In the genomic region with DNA sequence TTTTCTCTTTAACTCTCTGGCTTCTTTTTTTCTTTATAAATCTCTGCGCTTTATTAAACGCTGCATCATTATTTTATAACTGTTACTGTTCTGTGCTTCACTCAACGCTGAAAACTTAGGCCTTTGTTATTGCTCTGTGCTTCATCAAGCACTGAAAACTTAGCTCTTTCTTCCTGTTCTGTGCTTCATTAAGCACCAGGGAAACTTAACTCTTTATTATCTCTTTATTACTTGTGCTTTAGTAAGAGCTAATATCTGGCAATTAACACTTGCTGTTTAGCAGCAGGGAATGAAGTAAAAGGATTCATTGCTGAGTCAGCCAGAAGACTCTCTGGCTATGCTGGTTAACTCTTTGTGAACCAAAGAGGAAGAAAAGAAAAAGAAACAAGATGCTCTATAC, we compare ENCODE assay signal across 17 mouse cellular contexts. TPM values are rescaled to one million over a fixed set of nuclear protein-coding genes. Genes with fewer than 3 reads are reported as not detected.
DNase-seq lines count a peak whose midpoint lies in the region; ATAC-seq and TF ChIP-seq lines count a peak whose summit lies in the region.
"Had no signal": no experiment of that assay in that cellular context is flagged by ENCODE, and none has a peak within 500 bp of the region (broad histone marks: within the 10 kb centered on the region; RNA-seq: fewer than 3 reads in every experiment).

No protein-coding gene starts in this region.

- intact Hi-C loops in heart, postnatal 25 days (cut with DNase I), result no loop called here

- H3K9ac ChIP-seq in kidney, embryonic 16.5 days (replicated peaks; ENCODE audit: low read length), result no peak overlapping the region
- no peak overlapping the region for H3K9ac ChIP-seq in embryonic facial prominence, embryonic 13.5 days
- no peak overlapping the region for H3K9ac ChIP-seq in forebrain, embryonic 15.5 days (replicated peaks)
- no peak overlapping the region for H3K9ac ChIP-seq in neural tube, embryonic 14.5 days (replicated peaks; ENCODE audit: low read depth, low read length)
- H3K9ac ChIP-seq: liver, embryonic 12.5 days had no signal

- no peak overlapping the region for H3K4me2 ChIP-seq in kidney, embryonic 16.5 days (replicated peaks; ENCODE audit: low read depth, low read length)
- no peak overlapping the region for H3K4me2 ChIP-seq in embryonic facial prominence, embryonic 13.5 days
- H3K4me2 ChIP-seq in forebrain, embryonic 15.5 days (replicated peaks), result no peak overlapping the region
- H3K4me2 ChIP-seq in neural tube, embryonic 14.5 days (ENCODE audit: low read depth, low read length), result no peak overlapping the region
- H3K4me2 ChIP-seq: liver, embryonic 12.5 days had no signal

- peaks cover 16% of the 10 kb centered on the region for H3K4me1 ChIP-seq in kidney, embryonic 16.5 days (ENCODE audit: insufficient read depth, low read length)
- peaks cover 7% of the 10 kb centered on the region; the same call in 1 of the 2 replicates for H3K4me1 ChIP-seq in embryonic facial prominence, embryonic 13.5 days
- H3K4me1 ChIP-seq in forebrain, embryonic 15.5 days, result peaks cover 15% of the 10 kb centered on the region
- H3K4me1 ChIP-seq in neural tube, embryonic 14.5 days (ENCODE audit: control insufficient read depth, insufficient read depth, low read length), result peaks cover 13% of the 10 kb centered on the region
- H3K4me1 ChIP-seq in lung, adult 2 months (ENCODE audit: control insufficient read depth, insufficient read depth, low read length), result no peaks in the 10 kb centered on the region
- H3K4me1 ChIP-seq: liver, embryonic 12.5 days; megakaryocyte, embryonic 14.5 days had no signal

- no peaks in the 10 kb centered on the region for H3K9me3 ChIP-seq in kidney, embryonic 16.5 days (ENCODE audit: low read length)
- H3K9me3 ChIP-seq in embryonic facial prominence, embryonic 13.5 days, result no peaks in the 10 kb centered on the region
- no peaks in the 10 kb centered on the region for H3K9me3 ChIP-seq in forebrain, embryonic 15.5 days
- H3K9me3 ChIP-seq in neural tube, embryonic 14.5 days (ENCODE audit: control insufficient read depth, low read length), result no peaks in the 10 kb centered on the region
- H3K9me3 ChIP-seq: liver, embryonic 12.5 days; megakaryocyte, embryonic 14.5 days had no signal

- TF ChIP-seq POLR2A in lung, adult 2 months (IDR thresholded peaks at IDR 0.05; ENCODE audit: borderline replicate concordance, extremely low read depth, low read depth, low read length), result no peak

- H3K4me3 ChIP-seq in kidney, embryonic 16.5 days (ENCODE audit: low read length), result no peak overlapping the region
- H3K4me3 ChIP-seq in embryonic facial prominence, embryonic 13.5 days, result no peak overlapping the region
- no peak overlapping the region for H3K4me3 ChIP-seq in forebrain, embryonic 15.5 days
- H3K4me3 ChIP-seq in neural tube, embryonic 14.5 days (ENCODE audit: low read depth, low read length), result no peak overlapping the region
- no peak overlapping the region for H3K4me3 ChIP-seq in lung, adult 2 months (replicated peaks; ENCODE audit: extremely low read depth, low read depth, low read length)
- H3K4me3 ChIP-seq: liver, embryonic 12.5 days; megakaryocyte, embryonic 14.5 days had no signal

- 24% methylated on average over 3 of the region's 3 CpGs for WGBS in kidney, embryonic 16.5 days
- WGBS in embryonic facial prominence, embryonic 13.5 days, result 49% methylated on average over 3 of the region's 3 CpGs
- 6% methylated on average over 3 of the region's 3 CpGs for WGBS in forebrain, embryonic 15.5 days
- 5% methylated on average over 3 of the region's 3 CpGs for WGBS in neural tube, embryonic 14.5 days
- 63% methylated on average over 3 of the region's 3 CpGs for WGBS in lung, adult 2 months

- H3K27ac ChIP-seq in kidney, embryonic 16.5 days (ENCODE audit: low read length), result peak overlapping the region; percentile 61
- peak overlapping the region; percentile 34 for H3K27ac ChIP-seq in embryonic facial prominence, embryonic 13.5 days
- H3K27ac ChIP-seq in forebrain, embryonic 15.5 days (replicated peaks), result 0 out of 2 replicates have a peak overlapping the region, but pooled peaks have one; percentile 6
- H3K27ac ChIP-seq in neural tube, embryonic 14.5 days (ENCODE audit: low read depth, low read length), result no peak overlapping the region
- H3K27ac ChIP-seq: liver, embryonic 12.5 days had no signal

- H3K36me3 ChIP-seq in kidney, embryonic 16.5 days (ENCODE audit: insufficient read depth, low read length), result no peaks in the 10 kb centered on the region
- no peaks in the 10 kb centered on the region; the same call in 1 of the 2 replicates for H3K36me3 ChIP-seq in embryonic facial prominence, embryonic 13.5 days
- H3K36me3 ChIP-seq in forebrain, embryonic 15.5 days, result no peaks in the 10 kb centered on the region
- H3K36me3 ChIP-seq in neural tube, embryonic 14.5 days (ENCODE audit: control insufficient read depth, insufficient read depth, low read length), result no peaks in the 10 kb centered on the region
- H3K36me3 ChIP-seq: liver, embryonic 12.5 days had no signal

- peak; percentile 62; the same call in 1 of the 2 replicates for ATAC-seq in kidney, embryonic 16.5 days (ENCODE audit: low FRiP score, low TSS enrichment)
- ATAC-seq in embryonic facial prominence, embryonic 13.5 days (ENCODE audit: insufficient number of reproducible peaks, insufficient read depth, low FRiP score, low TSS enrichment, low read depth), result no peak
- ATAC-seq in forebrain, embryonic 15.5 days (replicated peaks), result peak; percentile 44; the same call in 1 of the 2 replicates
- ATAC-seq in neural tube, embryonic 14.5 days (ENCODE audit: low read depth), result peak; percentile 69
- ATAC-seq: CD4-positive, CD25-positive, alpha-beta regulatory T cell, adult 4 months; liver, embryonic 12.5 days; lung, postnatal 0 days had no signal

- no peaks in the 10 kb centered on the region for H3K27me3 ChIP-seq in kidney, embryonic 16.5 days (ENCODE audit: insufficient read depth, low read length)
- no peaks in the 10 kb centered on the region for H3K27me3 ChIP-seq in embryonic facial prominence, embryonic 13.5 days
- no peaks in the 10 kb centered on the region for H3K27me3 ChIP-seq in forebrain, embryonic 15.5 days
- H3K27me3 ChIP-seq in neural tube, embryonic 14.5 days (ENCODE audit: control insufficient read depth, insufficient read depth, low read length), result no peaks in the 10 kb centered on the region
- H3K27me3 ChIP-seq: liver, embryonic 12.5 days; megakaryocyte, embryonic 14.5 days had no signal

- no peak for TF ChIP-seq CTCF in lung, adult 2 months (IDR thresholded peaks at IDR 0.05; ENCODE audit: insufficient read depth, low read length)

- no peak for DNase-seq in kidney, adult 8-10 months
- no peak for DNase-seq in heart, adult 8-10 months (ENCODE audit: low spot score)
- no peak for DNase-seq in heart, postnatal 25 days (ENCODE audit: low spot score)
- no peak for DNase-seq in lung, adult 2 months
- DNase-seq: kidney, adult 11 months; layer of hippocampus, adult 9-11 months had no signal

RNA-seq across cellular contexts. Expression of a gene that starts 8.3 kb away (rescaled TPM):
- polyA plus RNA-seq in kidney, embryonic 16.5 days (2015; fragmentation: Nextera tagmentation; extraction: Ambion mirVana), result 7.1 and 8.6 TPM in 2 replicates
- 8.0 TPM in 2 replicates for polyA plus RNA-seq in embryonic facial prominence, embryonic 13.5 days (2015; fragmentation: Nextera tagmentation; extraction: Ambion mirVana)
- 6.3 and 7.0 TPM in 2 replicates for polyA plus RNA-seq in forebrain, embryonic 15.5 days (2015; fragmentation: Nextera tagmentation; extraction: Ambion mirVana)
- polyA plus RNA-seq in neural tube, embryonic 14.5 days (2014; fragmentation: Nextera tagmentation; extraction: Ambion mirVana), result 7.0 and 9.4 TPM in 2 replicates
- 1 to 10 TPM; 3.1 to 3.6 (median 3.4) TPM for total RNA-seq in heart, adult 8-10 months (2022)
- total RNA-seq in heart, postnatal 25 days (2021), result 1 to 10 TPM; 2.7 to 4.0 TPM
- 0.19 and 0.39 TPM in 2 replicates for polyA plus RNA-seq in lung, adult 2 months (2012; rRNA removed)

RNA-seq across cellular contexts. Expression of a gene that starts 17.2 kb away (rescaled TPM):
- 93.4 and 207 TPM in 2 replicates for polyA plus RNA-seq in kidney, embryonic 16.5 days (2015; fragmentation: Nextera tagmentation; extraction: Ambion mirVana)
- 83.8 and 276 TPM in 2 replicates for polyA plus RNA-seq in embryonic facial prominence, embryonic 13.5 days (2015; fragmentation: Nextera tagmentation; extraction: Ambion mirVana)
- 90.1 and 94.7 TPM in 2 replicates for polyA plus RNA-seq in forebrain, embryonic 15.5 days (2015; fragmentation: Nextera tagmentation; extraction: Ambion mirVana)
- 72.0 and 81.0 TPM in 2 replicates for polyA plus RNA-seq in neural tube, embryonic 14.5 days (2014; fragmentation: Nextera tagmentation; extraction: Ambion mirVana)
- total RNA-seq in heart, adult 8-10 months (2022), result 100 to 1,000 TPM; 219 to 383 (median 285) TPM
- 100 to 1,000 TPM; 243 to 246 TPM for total RNA-seq in heart, postnatal 25 days (2021)
- polyA plus RNA-seq in lung, adult 2 months (2012; rRNA removed), result 24.2 and 28.6 TPM in 2 replicates

RNA-seq across cellular contexts. Expression of a gene that starts 18.5 kb away (rescaled TPM):
- polyA plus RNA-seq in kidney, embryonic 16.5 days (2015; fragmentation: Nextera tagmentation; extraction: Ambion mirVana), result not detected in 2 replicates
- not detected in 2 replicates for polyA plus RNA-seq in embryonic facial prominence, embryonic 13.5 days (2015; fragmentation: Nextera tagmentation; extraction: Ambion mirVana)
- not detected in 2 replicates for polyA plus RNA-seq in forebrain, embryonic 15.5 days (2015; fragmentation: Nextera tagmentation; extraction: Ambion mirVana)
- not detected in 2 replicates for polyA plus RNA-seq in neural tube, embryonic 14.5 days (2014; fragmentation: Nextera tagmentation; extraction: Ambion mirVana)
- 10 to 100 TPM; 82.4 to 97.3 (median 86.2) TPM for total RNA-seq in heart, adult 8-10 months (2022)
- total RNA-seq in heart, postnatal 25 days (2021), result 10 to 100 TPM; 73.0 to 78.4 TPM
- 1.2 and 3.7 TPM in 2 replicates for polyA plus RNA-seq in lung, adult 2 months (2012; rRNA removed)
- total RNA-seq: left cerebral cortex, postnatal 10 days; monocyte, adult 5-6 weeks had no signal
- polyA plus RNA-seq: CD4-positive, CD25-positive, alpha-beta regulatory T cell, adult 4 months; liver, embryonic 12.5 days; lung, postnatal 0 days; stomach, embryonic 16.5 days had no signal

RNA-seq across cellular contexts. Expression of a gene that starts 32.2 kb away (rescaled TPM):
- 45.2 and 58.1 TPM in 2 replicates for polyA plus RNA-seq in kidney, embryonic 16.5 days (2015; fragmentation: Nextera tagmentation; extraction: Ambion mirVana)
- 68.1 and 69.4 TPM in 2 replicates for polyA plus RNA-seq in embryonic facial prominence, embryonic 13.5 days (2015; fragmentation: Nextera tagmentation; extraction: Ambion mirVana)
- polyA plus RNA-seq in forebrain, embryonic 15.5 days (2015; fragmentation: Nextera tagmentation; extraction: Ambion mirVana), result 47.1 and 47.4 TPM in 2 replicates
- polyA plus RNA-seq in neural tube, embryonic 14.5 days (2014; fragmentation: Nextera tagmentation; extraction: Ambion mirVana), result 47.4 and 52.5 TPM in 2 replicates
- 10 to 100 TPM; 45.4 to 51.8 (median 48.5) TPM for total RNA-seq in heart, adult 8-10 months (2022)
- 10 to 100 TPM; 42.2 to 48.6 TPM for total RNA-seq in heart, postnatal 25 days (2021)
- 2.1 and 3.4 TPM in 2 replicates for polyA plus RNA-seq in lung, adult 2 months (2012; rRNA removed)

RNA-seq across cellular contexts. Expression of a gene that starts 32.2 kb away (rescaled TPM):
- polyA plus RNA-seq in kidney, embryonic 16.5 days (2015; fragmentation: Nextera tagmentation; extraction: Ambion mirVana), result 383 and 417 TPM in 2 replicates
- polyA plus RNA-seq in embryonic facial prominence, embryonic 13.5 days (2015; fragmentation: Nextera tagmentation; extraction: Ambion mirVana), result 238 and 291 TPM in 2 replicates
- 212 and 220 TPM in 2 replicates for polyA plus RNA-seq in forebrain, embryonic 15.5 days (2015; fragmentation: Nextera tagmentation; extraction: Ambion mirVana)
- 199 and 210 TPM in 2 replicates for polyA plus RNA-seq in neural tube, embryonic 14.5 days (2014; fragmentation: Nextera tagmentation; extraction: Ambion mirVana)
- 1,000 to 10,000 TPM; 1,332 to 1,570 (median 1,418) TPM for total RNA-seq in heart, adult 8-10 months (2022)
- 1,000 to 10,000 TPM; 1,489 to 1,582 TPM for total RNA-seq in heart, postnatal 25 days (2021)
- 65.4 and 101 TPM in 2 replicates for polyA plus RNA-seq in lung, adult 2 months (2012; rRNA removed)
